Mouse (Mus musculus) adrenal gland, adult 18-20 months (tissue): ENCODE measurements around the gene Agfg2. TPM values are rescaled to one million over a fixed set of nuclear protein-coding genes. Genes with fewer than 3 reads are reported as not detected.
A peak's percentile ranks its signal among the peaks of the same experiment; 100 is the strongest.

Source experiments
- DNase-seq, 2 experiments: peaks; one replicate each; pipeline ENCODE4 v3.0.0; 2021 to 2022; ENCODE audit warnings: low spot score in 2 of 2
- total RNA-seq, 2 experiments: library from RNA; stranded (reverse); gene quantifications; 1 replicate in 1 of 2; 2 replicates in 1 of 2; pipeline ENCODE4 v1.2.3; 2021

Agfg2 gene
- total RNA-seq, 2 experiments from 2014 or later, result 25.3 to 28.8 TPM

GRCm38 (mm10) chr5:137683388-137684293 is 885 bp downstream of the Agfg2 start:
- peak in 1 of 2 experiments; percentile 15 for DNase-seq

DNA sequence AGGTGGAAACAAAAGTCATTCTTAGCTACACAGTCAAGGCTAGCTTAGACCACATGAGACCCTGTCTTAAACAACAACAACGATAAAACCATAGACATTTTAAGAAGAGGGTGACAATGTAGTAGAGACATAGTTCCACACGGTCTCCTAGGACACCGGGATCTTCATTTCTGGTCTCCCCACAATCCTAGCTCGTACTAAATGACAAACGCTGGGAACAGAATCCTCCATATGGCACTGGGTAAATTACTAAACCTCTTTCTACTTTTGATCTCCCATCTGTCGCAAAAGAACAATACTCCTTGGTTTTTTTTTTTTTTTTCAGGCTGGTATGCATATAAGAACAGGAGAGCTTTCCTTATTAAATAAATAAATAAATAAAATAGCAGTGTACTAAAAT is 2.0 kb downstream of the Agfg2 start:
- no peak for DNase-seq

- DNase-seq, result no peak
Observed at GRCm38 (mm10) chr5:137679726-137680125, 4.8 kb downstream of the Agfg2 start.

DNA sequence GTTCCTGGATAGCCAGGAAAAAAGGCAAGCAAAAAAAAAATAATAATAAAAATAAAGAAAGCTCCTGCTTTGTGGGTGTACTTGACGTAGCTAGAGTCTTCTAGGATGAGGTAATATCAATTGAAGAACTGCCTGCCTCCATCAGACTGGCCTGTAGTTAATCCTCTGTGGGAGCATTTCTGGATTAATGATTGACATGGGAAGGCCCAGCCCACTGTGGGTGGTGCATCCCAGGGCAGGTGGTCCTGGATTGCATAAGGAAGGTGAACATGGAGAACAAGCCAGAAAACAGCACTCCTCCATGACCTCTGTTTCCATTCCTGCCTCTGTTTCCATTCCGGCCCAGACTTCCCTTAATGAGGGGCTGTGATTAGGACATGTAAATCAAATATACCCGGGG is 5.8 kb downstream of the Agfg2 start:
- DNase-seq, result no peak

GRCm38 (mm10) chr5:137677859-137678258 is 6.7 kb downstream of the Agfg2 start:
- DNase-seq, result no peak

- no peak for DNase-seq
Observed at GRCm38 (mm10) chr5:137674786-137675185, 9.7 kb downstream of the Agfg2 start.

DNA sequence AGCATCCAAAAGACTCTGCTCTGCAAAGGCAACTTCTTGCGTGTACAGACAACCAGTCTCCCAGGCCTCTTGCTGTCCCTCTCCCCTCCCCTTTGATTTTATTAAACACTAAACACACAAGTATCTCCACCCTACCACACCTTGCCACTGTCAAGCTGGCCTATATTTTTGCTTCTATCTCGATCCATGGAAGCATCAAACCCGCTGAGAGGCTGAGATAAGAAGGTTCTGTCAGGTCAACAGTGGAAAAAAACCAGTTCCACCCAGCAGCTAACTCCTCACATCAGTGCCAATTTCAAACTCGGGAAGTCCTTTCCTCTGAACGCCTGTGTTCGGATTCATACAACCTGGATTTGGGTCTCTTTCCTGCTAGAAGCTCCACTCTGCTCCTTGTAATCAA is 11.5 kb downstream of the Agfg2 start:
- DNase-seq, result no peak

GRCm38 (mm10) chr5:137672361-137672760 is 12.2 kb downstream of the Agfg2 start:
- no peak for DNase-seq

- DNase-seq, result peak; percentile 59 to 75
Observed at GRCm38 (mm10) chr5:137671443-137672240, 12.9 kb downstream of the Agfg2 start.

DNA sequence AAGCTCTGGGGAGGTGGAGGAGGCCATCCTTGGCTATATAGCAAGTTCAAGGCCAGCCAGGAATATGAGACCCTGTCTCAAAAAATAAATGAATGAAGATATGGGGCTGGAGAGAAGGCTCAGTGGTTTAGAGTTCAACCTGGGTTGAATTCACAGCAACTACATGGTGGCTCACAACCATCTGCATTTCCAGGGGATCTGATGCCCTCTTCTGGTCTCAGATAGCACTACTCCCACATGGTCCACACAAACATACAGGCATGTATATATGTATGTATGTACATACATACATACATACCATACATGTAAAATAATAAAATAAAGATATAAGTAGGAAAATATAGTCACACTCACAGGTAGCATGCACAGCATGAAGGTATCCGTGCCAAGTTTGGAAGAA is 14.3 kb downstream of the Agfg2 start:
- DNase-seq, result no peak

- DNase-seq, result no peak
Observed at GRCm38 (mm10) chr5:137668971-137669370, 15.6 kb downstream of the Agfg2 start.

- no peak for DNase-seq
Observed at GRCm38 (mm10) chr5:137663057-137663456, 21.5 kb downstream of the Agfg2 start.

- peak in 1 of 2 experiments; percentile 52 for DNase-seq
Observed at GRCm38 (mm10) chr5:137660064-137660688, 24.4 kb downstream of the Agfg2 start.

DNA sequence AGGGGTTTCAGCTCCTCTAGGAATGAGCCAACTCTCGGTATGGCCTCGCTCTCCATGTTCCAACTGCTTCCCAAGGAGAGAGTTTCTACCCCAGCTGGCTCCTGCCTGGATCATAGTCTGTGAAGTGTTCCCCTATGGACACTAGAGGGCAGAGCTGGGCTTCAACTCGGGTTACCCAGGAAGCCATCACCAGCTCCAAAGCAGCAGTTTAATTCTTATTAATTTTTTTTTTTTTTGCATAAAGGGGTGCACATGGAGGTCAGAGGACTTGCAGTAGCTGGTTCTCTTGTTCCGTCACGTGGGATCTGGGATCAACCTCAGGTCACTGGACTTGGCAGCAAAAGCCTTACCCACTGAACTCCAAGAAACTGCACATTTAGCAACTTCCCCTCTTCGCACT is 27.5 kb downstream of the Agfg2 start:
- peak; percentile 64 to 65 for DNase-seq

- DNase-seq, result no peak
Observed at GRCm38 (mm10) chr5:137654746-137655145, 29.8 kb downstream of the Agfg2 start.

DNA sequence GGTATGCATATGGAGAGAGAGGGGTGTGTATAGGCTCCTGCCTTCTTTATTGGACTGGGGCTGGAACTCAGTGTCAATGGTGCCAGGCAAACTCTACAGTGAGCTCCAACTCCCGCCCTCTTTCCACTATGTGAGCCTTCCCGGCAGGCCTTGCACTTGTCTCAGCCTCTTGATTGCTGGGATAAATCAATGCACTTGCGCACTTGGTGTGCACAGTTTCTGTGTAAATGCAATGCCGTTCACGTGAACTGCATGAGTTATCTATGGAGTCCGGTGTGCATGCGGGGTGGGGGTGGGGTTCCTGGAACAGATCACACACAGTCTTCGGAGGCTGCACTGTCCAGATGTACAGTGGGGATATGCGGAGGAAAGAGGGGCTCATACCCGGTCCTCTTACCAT is 31.2 kb downstream of the Agfg2 start:
- DNase-seq, result no peak

GRCm38 (mm10) chr5:137652474-137652873 is 32.1 kb downstream of the Agfg2 start:
- peak; percentile 57 to 66 for DNase-seq

- no peak for DNase-seq
Observed at GRCm38 (mm10) chr5:137649669-137650571, 34.6 kb downstream of the Agfg2 start.

DNA sequence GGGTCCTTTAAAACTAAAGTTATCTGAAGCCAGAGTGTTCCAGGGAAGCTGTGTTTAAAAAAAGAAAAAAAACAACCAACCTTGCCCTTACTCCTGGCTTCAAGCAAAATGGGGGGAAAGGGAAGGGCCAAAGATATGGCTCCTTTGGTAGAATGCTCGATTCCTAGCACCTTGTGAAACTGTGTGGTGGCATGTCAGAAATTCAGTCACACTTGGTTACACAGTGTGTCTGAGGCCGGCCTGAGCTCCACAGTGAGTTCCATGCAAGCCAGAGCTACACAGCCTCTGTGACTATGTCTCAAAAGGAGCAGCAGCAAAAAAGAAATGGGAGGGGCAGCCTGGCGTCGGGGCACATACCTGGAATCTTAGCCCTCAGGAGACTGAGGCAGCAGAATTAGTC is 35.3 kb downstream of the Agfg2 start:
- DNase-seq, result no peak

DNA sequence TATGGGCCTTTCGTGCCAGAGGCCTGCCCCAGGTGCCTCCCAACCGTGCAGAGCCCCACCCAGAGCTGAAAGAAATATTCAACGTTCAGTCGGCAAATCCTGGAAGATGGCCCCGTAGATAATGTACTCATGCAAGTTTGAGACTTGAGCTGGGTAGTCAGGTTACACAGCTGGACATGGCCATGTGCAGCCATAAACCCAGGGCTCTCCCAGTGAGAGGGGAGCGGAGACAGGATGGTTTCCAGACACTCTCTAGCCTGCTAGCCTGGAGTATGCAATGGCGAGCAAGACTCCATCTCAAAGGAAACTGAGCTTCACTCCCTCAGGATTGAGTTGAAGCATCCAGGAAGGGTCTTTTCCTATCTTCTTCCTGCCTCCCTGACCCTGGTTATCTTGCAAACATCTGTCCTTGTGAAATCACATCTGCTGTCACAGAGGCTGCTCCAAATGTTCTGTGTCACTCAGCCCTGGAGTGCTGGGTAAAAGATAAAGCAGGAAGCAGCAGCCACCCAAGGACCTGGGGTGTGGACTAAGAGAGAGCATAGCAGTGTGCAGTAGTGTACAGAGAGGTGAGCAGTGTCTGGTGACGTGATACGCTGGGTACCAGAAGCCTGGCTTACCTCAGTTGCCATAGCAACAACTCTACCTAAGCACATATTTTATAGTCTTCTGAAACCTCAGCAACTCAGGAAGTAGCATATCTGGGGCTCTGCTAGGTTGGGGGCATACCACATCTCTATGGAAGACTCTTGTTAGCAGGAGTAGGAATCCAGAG is 36.5 kb downstream of the Agfg2 start:
- no peak for DNase-seq
